Mouse (Mus musculus) olfactory bulb, adult 2 months (tissue): ENCODE measurements around the gene Tmie.

Experiments
- CTCF ChIP-seq: fragments of 200-500 bp; IDR thresholded peaks from 2 replicates; pipeline ENCODE4 v1.5.1; 2012; ENCODE audit warnings: low read depth, mild to moderate bottlenecking, low read length, moderate library complexity; ENCODE audit not compliant: insufficient read depth
- POLR2A ChIP-seq: fragments of 200-500 bp; IDR thresholded peaks from 2 replicates; pipeline ENCODE4 v1.6.1; 2012; ENCODE audit warnings: mild to moderate bottlenecking, low read depth, low read length, moderate library complexity; ENCODE audit not compliant: insufficient read depth

GRCm38 (mm10) chr9:110891077-110891828, 11.3 kb upstream of the Tmie start:
- TF ChIP-seq POLR2A (no peak), CTCF (no peak)
